Mouse (Mus musculus): ENCODE results near the gene Slc2a13.

Slc2a13 gene

DNA sequence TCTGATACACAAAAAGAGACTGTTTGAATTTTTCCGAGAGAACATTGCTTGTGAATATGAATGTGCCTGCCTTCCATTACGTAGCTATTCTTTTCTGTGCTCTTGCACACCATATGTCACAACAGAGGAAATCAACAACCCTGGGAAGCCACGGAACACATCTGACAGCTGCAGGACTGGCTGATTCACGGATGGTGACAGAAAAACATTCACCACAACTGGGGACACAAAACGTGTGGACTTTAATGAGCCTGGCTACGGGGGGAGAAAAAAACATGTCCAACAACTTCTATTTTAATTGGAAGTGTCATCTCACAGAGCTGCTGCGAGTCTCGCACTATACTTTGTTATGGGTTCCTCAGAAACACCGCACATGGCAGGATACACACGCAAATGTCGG lies 196.0 kb downstream of the Slc2a13 start:
- no peak for DNase-seq (ENCODE audit: low read depth, low spot score)

DNA sequence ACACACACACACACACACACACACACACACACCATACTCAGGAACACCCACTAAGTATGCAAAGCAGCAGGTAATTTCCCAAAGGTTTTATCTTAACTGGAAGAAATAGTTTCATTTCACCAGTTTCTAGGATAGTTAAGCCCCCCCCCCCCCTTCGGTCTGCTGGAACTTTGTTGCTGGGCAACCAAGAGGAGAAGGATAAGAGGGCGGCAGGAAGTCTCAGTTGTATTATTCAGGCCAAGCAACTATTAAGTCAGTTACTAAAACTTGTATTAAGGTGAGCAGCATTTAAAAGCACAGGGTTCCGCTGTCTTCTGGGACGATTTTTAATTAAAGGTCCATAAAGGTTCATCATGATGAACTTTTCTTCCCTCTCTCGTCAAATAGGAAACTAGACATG lies 198.6 kb downstream of the Slc2a13 start:
- DNase-seq (ENCODE audit: low read depth, low spot score) = no peak

DNA sequence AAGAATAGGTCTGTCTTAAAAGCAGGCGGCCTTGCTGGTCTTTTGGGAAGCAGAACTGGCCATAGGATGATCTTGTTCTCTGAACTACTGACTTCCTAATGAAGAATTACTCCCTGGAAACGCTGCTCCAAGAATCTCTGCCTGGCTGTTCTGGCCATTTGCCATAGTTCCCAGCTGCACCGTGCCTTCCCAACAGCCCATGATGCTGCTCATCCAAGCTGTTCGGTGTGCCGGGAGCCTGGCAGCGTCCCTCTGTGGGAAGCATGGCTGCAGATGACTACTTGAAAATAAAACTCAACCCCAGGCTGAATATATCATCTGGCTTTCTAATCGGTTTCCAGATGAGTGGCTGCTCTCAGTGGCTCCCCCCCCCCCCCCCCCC lies 199.9 kb downstream of the Slc2a13 start:
- no peak for DNase-seq (ENCODE audit: low read depth, low spot score)

DNA sequence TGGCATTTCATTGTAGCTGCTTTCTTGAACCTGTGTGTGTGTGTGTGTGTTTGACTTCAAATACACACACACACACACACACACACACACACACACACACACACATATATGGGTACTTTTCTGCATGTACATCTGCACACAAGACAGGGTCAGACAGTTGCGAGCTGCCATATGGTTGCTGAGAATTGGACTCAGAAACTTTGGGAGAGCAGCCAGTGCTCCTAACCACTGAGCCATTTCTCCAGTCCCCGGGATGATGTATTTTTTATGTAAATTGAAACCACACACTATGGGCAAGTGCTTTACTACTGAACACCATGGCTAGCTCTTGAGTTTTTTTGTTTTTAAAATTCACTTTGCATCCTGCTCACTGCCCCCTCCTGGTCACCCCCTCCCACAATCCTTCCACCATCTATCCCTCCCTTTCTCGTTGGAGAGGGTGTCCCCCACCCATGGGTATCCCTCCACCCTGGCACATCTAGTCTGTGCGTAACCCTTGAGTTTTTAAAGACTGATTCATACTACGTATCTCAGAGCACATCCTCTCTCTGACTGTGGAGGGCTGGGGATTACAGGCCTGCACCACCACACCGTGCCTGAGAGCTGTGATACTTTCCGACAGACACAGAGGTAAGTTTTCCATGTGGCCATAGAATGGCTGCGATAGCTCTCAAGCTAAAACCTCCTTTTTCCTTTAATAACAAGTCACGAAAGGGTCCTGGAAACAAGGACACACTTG lies 200.4 kb downstream of the Slc2a13 start:
- DNase-seq (ENCODE audit: low read depth, low spot score) = no peak

DNA sequence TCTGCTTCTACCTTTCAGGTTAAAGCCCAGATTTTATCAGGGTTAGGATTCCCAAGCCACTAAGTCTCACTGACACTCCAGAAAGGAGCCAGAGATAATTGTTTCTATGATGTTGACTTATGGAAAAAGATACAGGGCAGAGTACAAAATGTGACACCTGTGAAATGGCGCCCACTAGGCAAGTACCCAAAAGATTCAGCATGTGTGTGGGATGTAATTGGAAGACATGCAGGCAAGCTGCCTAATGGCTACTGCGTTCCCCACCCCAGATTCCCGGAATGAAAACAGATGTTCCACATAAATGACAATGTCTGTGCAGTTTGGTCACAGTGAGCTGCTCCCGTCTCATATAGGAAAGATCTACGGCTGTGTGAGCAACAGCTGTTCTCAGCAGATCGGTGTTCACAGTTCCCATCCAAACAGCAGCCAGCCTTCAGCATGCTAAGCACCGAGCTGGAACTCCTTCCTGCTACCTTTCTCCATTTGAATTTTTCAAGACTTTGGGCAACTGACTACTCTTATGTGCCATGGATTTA lies 201.1 kb downstream of the Slc2a13 start:
- no peak for DNase-seq (ENCODE audit: low read depth, low spot score)

DNA sequence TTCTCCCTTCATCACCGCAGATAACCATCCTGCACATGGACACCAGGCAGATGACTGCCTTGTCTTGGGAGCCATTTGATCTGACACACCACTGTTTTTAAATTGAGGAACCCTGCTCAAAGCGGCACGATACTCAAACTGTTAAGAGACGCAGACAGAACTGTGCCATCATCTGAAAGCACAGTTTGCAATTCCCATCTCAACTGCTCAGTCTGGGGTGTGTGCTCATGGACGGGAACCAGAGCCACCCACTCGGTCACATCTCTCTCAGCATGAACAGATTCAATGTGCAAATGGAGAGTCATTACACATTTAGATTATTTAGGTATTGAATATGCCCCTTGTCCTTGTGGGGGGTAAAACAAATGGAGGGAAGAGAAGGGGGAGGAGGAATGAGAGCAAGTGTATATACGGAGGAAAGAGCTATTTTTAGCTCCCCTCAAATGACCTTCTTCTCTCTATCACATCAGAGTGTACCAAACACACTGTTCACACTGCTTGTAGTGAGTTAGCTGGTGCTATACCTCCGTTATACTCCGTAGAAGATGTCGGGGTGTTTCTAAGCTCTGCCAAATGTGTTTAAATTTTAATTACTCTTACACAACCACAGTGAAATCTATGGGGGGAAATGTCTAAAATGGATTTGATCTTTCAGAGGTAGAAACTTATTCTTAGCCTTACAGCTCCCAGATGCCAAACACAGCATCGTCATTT lies 203.2 kb downstream of the Slc2a13 start:
- no peak for DNase-seq (ENCODE audit: low read depth, low spot score)

DNA sequence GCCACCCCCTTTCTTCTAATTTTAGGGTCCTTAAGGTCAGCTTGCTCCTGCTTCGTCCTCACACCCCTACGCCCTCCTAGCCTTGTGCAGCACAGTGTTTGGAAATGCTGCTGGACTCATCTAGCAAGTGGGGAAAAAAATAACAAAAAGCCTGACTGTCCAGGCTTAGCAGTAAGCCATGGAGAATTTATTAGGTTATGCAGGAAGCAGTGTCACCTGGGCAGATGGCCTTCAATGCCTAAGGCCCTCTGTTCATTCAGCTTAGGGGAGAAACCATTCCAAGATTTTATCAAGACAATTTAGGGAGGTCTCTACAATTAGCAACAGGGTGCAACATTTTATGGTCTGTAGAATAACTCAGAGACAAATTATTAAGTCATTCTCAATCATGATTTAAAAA lies 212.6 kb downstream of the Slc2a13 start:
- no peak for DNase-seq (ENCODE audit: low read depth, low spot score)

DNA sequence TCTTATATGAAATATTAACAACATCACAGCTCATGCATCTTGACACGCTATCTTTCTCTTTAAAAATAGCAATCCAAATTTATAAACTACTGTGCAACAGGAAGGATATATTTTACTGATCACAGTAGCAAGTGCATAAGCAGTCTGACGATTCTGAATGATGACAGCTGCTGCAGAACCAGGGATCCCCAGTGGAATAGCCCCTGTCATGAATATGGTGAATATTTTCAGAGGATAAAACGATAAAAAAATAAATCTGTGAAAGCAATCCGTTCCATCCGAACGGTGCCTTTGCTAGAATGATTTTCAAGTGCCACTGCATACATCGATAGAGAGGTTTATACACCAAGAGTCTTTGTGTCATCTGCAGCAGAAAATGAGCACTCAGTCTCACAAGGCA lies 222.1 kb downstream of the Slc2a13 start:
- no peak for DNase-seq (ENCODE audit: low read depth, low spot score)

DNA sequence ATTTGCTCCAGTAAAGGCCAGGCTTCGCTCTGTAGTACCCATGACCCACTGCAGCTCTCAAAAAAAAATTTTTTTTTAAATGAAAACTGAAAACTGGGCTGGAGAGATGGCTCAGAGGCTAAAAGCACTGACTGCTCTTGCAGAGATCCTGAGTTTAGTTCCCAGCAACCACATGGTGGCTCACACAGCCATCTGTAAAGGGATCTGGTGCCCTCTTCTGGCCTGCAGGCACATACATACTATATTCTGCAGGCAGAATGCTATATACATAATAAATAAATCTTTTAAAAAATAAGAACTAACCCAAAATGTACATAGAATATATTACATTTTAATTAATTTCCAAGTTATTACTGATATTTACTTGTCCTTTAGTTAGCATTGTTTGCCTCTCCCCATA lies 234.7 kb downstream of the Slc2a13 start:
- no peak for DNase-seq (ENCODE audit: low read depth, low spot score)

DNA sequence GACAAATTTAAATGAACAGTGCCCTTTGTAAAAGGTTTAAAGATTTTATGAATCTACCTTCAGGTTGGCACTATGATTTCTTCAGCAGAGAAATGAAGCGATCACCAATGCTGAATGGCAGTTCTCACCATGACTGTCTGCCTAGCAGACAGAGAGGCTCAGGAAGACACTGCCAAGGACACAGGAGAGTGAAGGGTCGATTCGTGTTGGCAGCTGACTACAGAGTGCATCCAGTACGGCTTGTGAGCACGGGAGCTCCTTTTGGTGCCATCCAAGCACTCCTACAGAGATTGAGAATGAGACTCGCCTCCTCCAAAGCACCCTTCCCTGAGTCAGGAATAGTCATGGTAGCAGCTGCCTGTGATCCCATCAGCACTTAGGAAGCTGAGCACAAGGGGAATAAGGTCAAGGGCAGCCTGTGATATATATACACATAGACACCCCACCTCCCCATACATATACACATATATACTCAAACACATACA lies 238.6 kb downstream of the Slc2a13 start:
- DNase-seq (ENCODE audit: low read depth, low spot score) = no peak

DNA sequence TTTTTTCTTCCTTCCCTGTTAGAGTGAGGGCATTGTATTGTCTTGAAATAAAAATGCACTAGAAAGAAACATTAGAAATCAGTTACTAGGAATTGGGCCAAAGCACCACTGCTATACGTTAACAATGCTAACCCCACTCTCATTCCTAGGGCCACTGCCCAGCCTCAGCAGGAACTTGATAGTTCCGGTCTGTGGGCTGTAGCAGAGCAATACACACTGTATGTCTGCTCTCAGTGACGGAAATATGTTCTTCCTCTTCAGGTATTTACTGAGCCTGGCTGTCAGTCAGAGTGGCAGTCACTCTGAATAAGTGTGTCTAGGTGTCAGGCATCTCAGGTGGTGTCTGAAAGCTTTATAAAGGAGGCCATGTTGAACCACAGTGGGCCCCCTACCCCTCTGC lies 245.3 kb downstream of the Slc2a13 start:
- no peak for DNase-seq (ENCODE audit: low read depth, low spot score)

DNA sequence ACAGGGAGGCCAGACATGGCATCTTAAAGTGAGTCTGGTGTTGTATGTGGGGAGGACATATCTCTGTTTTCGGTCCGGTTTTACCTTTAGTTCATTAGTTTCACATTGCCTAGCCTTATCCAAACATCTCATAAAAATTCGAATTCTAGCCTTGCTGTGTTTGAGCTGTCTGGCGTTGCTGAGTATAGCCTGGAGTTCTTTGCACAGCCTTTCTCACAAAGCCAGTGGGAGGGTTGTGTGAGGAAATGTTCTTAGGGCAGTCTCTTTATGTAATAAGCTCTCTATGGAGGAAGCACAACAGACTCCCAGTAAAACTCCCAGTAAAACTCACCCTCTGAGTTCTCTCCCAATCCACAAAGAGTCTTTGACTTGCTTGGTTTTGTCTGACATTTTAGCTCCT lies 246.0 kb downstream of the Slc2a13 start:
- no peak for DNase-seq (ENCODE audit: low read depth, low spot score)

DNA sequence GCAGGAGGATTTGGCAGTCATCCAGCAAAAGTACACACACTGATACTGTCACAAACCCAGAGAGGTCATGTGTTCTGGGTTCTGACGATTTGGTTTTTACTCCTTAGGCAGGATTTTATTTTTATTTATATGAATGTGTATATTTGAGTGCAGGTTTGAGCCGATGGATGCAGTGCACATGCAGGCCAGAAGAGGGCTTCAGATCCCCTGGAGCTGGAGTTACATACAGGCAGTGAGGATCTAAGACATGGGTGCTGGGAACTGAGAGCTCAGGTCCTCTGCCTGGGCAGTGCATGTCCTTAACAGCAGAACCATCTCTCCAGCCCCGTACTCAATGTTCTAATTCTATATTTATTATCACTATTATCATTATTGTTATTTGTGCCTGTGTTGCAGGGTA lies 253.7 kb downstream of the Slc2a13 start:
- DNase-seq (ENCODE audit: low read depth, low spot score) = no peak

DNA sequence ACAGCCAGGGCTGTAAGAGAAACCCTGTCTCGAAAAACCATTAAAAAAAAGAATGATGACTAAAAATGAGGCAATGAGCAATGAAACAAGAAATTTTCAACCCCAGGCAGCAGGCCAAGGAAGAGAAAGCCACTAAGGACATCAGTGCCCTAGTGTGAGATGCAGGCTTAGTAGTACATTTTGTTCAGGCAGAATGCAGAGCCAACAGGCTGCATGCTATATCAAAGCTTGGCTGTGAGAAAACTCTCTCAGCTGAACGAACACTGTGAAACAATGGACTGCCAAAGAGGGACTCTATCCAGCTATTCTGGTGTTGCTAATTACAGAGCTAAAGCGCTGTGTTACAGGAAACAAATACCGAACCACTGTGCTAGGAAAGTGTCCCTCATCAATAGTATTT lies 256.1 kb downstream of the Slc2a13 start:
- no peak for DNase-seq (ENCODE audit: low read depth, low spot score)

DNA sequence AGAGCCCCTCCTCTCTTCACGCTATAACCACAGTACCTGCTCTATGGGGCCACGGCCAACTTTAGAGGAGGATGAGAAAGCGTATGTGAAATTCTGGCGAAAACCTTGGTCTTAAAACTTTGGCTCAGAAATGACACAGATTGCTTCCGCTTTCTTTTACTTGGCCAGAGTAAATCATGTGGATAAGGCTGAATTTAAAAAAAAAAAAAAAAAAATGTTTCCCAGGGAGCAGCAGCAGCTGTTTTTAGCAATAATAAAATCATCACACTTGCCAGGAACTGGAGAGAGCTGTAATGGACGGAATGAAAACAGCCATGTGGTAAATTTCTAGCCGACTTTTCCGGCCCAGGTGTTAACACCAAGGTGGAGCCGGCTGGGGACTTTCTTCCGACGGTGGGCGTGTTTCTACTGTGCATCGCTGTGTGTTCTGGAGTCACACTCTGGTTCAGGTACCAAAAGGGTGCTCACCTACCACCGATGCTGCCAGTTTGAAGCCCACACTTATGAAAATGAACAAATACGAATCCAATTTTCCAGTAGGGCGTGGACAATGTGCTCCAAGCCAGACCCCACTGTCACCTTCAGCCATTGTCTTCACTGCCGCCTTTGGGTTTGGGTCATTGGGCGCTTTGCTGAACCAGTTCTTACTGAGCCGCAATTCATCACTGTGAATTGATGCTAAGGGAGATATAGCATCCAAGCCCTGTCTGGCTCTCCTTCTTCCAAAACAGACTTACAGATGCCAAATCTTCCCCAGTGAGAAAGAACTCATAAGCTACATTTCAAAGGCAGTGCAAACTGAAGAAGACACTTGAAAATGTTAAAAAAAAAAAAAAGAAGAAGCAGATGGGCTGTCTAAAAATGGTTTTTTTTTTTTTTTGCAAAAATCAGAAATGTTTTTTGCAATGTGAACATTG lies 258.4 kb downstream of the Slc2a13 start:
- no peak for DNase-seq (ENCODE audit: low read depth, low spot score)

DNA sequence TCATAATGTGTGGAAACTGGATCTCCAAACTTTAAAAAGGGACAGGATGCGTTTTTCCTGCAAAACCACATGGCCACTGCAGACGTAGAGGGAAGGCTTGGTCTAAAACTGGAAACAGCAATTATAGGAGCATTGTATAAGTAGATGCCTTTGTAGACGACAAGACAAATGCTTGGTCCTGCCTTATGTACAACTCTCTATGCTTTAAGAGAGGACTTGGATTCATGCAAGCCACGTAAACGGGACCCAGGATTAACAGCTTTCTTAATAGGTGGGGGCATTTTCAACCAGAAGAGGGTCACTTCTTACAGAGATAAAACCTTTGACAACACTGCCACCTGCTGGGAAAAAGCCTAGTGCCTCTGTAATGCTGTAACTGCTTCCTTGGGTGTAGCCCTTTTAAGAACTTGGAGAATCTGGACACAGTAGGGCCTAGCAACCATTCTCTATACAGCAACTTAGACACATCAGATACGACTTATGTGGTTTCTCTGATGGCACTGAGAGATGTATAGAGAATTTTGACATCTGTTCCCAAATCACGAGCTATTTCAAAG lies 268.7 kb downstream of the Slc2a13 start:
- DNase-seq (ENCODE audit: low read depth, low spot score) = no peak

DNA sequence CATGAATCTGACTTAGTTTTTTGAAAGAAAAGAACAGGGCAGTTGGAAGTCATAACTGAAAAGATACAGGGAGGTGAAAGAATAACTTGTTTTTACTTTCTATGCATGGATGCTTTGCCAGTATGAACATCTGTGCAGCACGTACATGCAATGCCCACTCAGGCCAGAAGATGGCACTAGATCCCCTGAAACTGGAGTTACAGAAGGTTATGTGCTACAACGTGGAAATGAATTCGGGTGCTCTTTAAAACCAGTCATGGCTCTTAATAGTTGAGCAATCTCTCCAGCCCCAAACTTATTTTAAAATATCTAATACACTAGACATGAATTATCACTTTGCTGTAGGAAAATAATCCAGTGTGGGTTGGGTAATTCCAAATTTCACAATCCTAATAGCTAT lies 271.7 kb downstream of the Slc2a13 start:
- peak; percentile 9 for DNase-seq (ENCODE audit: low read depth, low spot score)

DNA sequence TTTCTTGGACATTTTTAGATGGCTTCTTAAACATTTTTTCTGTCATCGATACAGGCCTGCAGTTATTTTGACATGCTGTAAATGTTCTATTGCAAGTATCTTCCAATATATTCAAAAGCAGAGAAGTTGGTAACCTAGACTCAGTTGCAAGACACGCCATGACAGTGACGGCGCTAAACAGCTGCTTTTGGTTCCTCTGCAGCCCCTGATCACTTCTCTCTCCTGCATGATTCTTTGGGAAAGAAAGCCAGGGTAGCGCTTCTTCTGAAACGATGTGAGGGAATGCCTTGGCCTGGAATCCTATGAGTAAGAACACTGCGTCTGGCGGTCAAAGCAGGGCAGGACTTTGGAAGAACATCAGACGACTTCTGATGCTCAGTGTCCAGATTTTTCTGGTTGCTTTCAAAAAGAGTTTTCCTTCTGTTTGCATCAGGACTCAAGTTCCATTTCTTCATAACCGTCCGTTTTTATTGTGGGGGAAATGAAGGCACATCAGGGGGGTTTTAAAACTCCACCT lies 273.7 kb downstream of the Slc2a13 start:
- no peak for DNase-seq (ENCODE audit: low read depth, low spot score)

DNA sequence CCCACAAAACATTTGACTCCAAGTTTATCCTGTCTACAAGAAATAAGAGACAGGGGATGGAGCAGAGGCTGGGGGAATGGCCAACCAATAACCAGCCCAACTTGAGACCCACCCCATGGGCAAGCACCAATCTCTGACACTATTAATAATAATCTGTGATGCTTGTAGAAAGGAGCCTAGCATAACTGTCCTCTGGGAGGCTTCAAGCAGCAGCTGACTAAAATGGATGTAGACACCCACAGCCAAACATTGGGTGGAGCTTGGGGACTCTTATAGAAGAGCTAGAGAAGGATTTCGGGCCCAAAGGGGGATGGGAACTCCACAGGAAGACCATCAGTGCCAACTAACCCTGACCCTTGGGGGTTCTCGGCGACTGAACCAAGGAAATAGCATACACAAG lies 289.6 kb downstream of the Slc2a13 start:
- DNase-seq (ENCODE audit: low read depth, low spot score) = no peak

DNA sequence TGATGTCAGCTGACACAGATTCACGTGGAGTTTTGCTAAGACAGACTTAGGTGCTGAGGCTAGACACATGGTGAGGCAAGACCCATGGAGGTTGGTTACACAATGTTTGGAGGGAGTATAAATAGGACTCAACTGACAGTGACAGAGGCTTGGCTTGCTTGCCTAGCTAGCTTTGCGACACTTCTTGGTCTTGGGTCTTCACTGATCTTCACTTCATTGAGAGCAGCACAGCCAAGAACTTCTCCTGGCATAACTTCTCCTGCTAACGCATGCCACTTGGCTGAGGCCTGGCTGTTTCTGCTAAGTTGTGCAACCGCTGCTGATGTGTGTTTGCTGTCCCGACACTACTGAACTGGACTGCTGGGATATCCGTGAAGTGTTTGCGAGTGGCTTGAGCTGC lies 290.2 kb downstream of the Slc2a13 start:
- DNase-seq (ENCODE audit: low read depth, low spot score) = no peak

DNA sequence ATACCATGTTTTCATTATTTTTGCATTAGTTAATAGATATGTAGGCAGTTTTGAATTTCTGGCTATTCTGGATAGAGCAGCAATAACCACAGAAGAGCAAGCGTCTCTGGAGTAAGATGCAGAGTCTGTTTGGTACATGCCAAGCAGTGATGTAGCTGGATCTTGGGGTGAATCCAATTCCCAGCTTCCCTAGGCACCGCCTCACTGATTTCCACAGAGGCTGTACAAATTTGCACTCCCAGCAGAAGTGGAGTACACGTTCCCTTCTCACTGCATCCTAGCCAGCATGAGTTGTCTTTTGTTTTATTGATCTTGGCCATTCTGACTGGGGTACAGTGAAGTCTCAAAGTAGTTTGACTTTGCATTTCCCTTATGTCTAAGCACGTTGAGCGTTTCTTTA lies 291.5 kb downstream of the Slc2a13 start:
- no peak for DNase-seq (ENCODE audit: low read depth, low spot score)

Measured in c-Kit-negative CD71-positive TER-119-positive erythroid progenitor cells, embryonic 14.5 days (primary cell).